23 mouse cellular contexts compared by ENCODE assay signal in genomic region chr9:46851336-46851735, GRCm38 (mm10).
DNase-seq lines count a peak whose midpoint lies in the region; ATAC-seq and TF ChIP-seq lines count a peak whose summit lies in the region.
"Had no signal": no experiment of that assay in that cellular context is flagged by ENCODE, and none has a peak within 500 bp of the region (broad histone marks: within the 10 kb centered on the region; RNA-seq: fewer than 3 reads in every experiment).

No protein-coding gene starts in this region.

- H3K9me3 ChIP-seq in hindbrain, postnatal 0 days (ENCODE audit: low read length): no peaks in the 10 kb centered on the region
- H3K9me3 ChIP-seq in hindbrain, embryonic 13.5 days: no peaks in the 10 kb centered on the region
- no peaks in the 10 kb centered on the region for H3K9me3 ChIP-seq in midbrain, postnatal 0 days (ENCODE audit: low read length)
- no peaks in the 10 kb centered on the region for H3K9me3 ChIP-seq in midbrain, embryonic 10.5 days (replicated peaks)
- H3K9me3 ChIP-seq: embryonic facial prominence, embryonic 10.5 days; embryonic facial prominence, embryonic 13.5 days; forebrain, embryonic 12.5 days; forebrain, embryonic 15.5 days; hindbrain, embryonic 12.5 days had no signal

- no peak overlapping the region for H3K27ac ChIP-seq in hindbrain, postnatal 0 days
- no peak overlapping the region for H3K27ac ChIP-seq in hindbrain, embryonic 13.5 days
- H3K27ac ChIP-seq in midbrain, postnatal 0 days (ENCODE audit: low read depth, low read length): no peak overlapping the region
- H3K27ac ChIP-seq in midbrain, embryonic 10.5 days (replicated peaks): no peak overlapping the region
- H3K27ac ChIP-seq: embryonic facial prominence, embryonic 10.5 days; embryonic facial prominence, embryonic 13.5 days; forebrain, embryonic 12.5 days; forebrain, embryonic 15.5 days; heart, adult 2 months; hindbrain, embryonic 12.5 days had no signal

- no peak for TF ChIP-seq CTCF in hindbrain, postnatal 0 days (IDR thresholded peaks at IDR 0.05; ENCODE audit: low read depth)
- TF ChIP-seq CTCF in midbrain, postnatal 0 days (IDR thresholded peaks at IDR 0.05): peak; percentile 21; the same call in 1 of the 2 replicates
- no peak for TF ChIP-seq CTCF in brain, embryonic 14.5 days (IDR thresholded peaks at IDR 0.05; ENCODE audit: borderline replicate concordance, extremely low read depth, insufficient read depth, insufficient read length)

- H3K4me2 ChIP-seq in hindbrain, postnatal 0 days (ENCODE audit: low read depth, low read length): no peak overlapping the region
- H3K4me2 ChIP-seq in hindbrain, embryonic 13.5 days: no peak overlapping the region
- no peak overlapping the region for H3K4me2 ChIP-seq in midbrain, postnatal 0 days (ENCODE audit: low read depth, low read length, poor library complexity, severe bottlenecking)
- H3K4me2 ChIP-seq: embryonic facial prominence, embryonic 13.5 days; forebrain, embryonic 12.5 days; forebrain, embryonic 15.5 days; heart, embryonic 11.5 days; hindbrain, embryonic 12.5 days had no signal

- no peak overlapping the region for H3K9ac ChIP-seq in hindbrain, postnatal 0 days (replicated peaks; ENCODE audit: low read length)
- H3K9ac ChIP-seq in hindbrain, embryonic 13.5 days: no peak overlapping the region
- H3K9ac ChIP-seq in midbrain, postnatal 0 days (replicated peaks; ENCODE audit: low read length, poor library complexity, severe bottlenecking): no peak overlapping the region
- H3K9ac ChIP-seq: embryonic facial prominence, embryonic 13.5 days; forebrain, embryonic 12.5 days; forebrain, embryonic 15.5 days; hindbrain, embryonic 12.5 days had no signal

- TF ChIP-seq POLR2A in brain, embryonic 14.5 days (IDR thresholded peaks at IDR 0.05; ENCODE audit: borderline replicate concordance, extremely low read depth, insufficient read depth, insufficient read length, poor library complexity, severe bottlenecking): no peak

- H3K27me3 ChIP-seq in hindbrain, postnatal 0 days (ENCODE audit: insufficient read depth, low read length): no peaks in the 10 kb centered on the region
- H3K27me3 ChIP-seq in hindbrain, embryonic 13.5 days: peaks cover 5% of the 10 kb centered on the region; the same call in 1 of the 2 replicates
- no peaks in the 10 kb centered on the region for H3K27me3 ChIP-seq in midbrain, postnatal 0 days (ENCODE audit: insufficient read depth, low read length)
- peaks cover 3% of the 10 kb centered on the region; the same call in 1 of the 2 replicates for H3K27me3 ChIP-seq in midbrain, embryonic 10.5 days (ENCODE audit: low read depth, poor library complexity, severe bottlenecking)
- H3K27me3 ChIP-seq: embryonic facial prominence, embryonic 13.5 days; forebrain, embryonic 15.5 days; hindbrain, embryonic 12.5 days had no signal

- H3K36me3 ChIP-seq in hindbrain, postnatal 0 days (ENCODE audit: insufficient read depth, low read length): no peaks in the 10 kb centered on the region
- no peaks in the 10 kb centered on the region for H3K36me3 ChIP-seq in hindbrain, embryonic 13.5 days
- H3K36me3 ChIP-seq in midbrain, postnatal 0 days (ENCODE audit: insufficient read depth, low read length): no peaks in the 10 kb centered on the region
- H3K36me3 ChIP-seq in midbrain, embryonic 10.5 days: no peaks in the 10 kb centered on the region
- H3K36me3 ChIP-seq: embryonic facial prominence, embryonic 10.5 days; embryonic facial prominence, embryonic 13.5 days; forebrain, embryonic 12.5 days; forebrain, embryonic 15.5 days; hindbrain, embryonic 12.5 days had no signal

- peak; percentile 44 for DNase-seq in hindbrain, postnatal 0 days (ENCODE audit: low spot score)
- DNase-seq in midbrain, postnatal 0 days (ENCODE audit: low spot score): peak; percentile 51
- no peak for DNase-seq in midbrain, embryonic 10.5 days (ENCODE audit: low spot score)
- peak; percentile 40 for DNase-seq in brain, embryonic 14.5 days (ENCODE audit: low read depth)
- DNase-seq in right cerebral cortex, postnatal 4 days: no peak
- DNase-seq: adrenal gland, adult 2 months; adrenal gland, postnatal 14 days; cerebellum, adult 11-12 months; cerebellum, adult 8-10 months; cerebellum, postnatal 10 days; cerebellum, postnatal 36 days; embryo, embryonic 11 days; gastrocnemius, postnatal 25 days; heart, adult 2 months had no signal

- no peak overlapping the region for H3K4me3 ChIP-seq in hindbrain, postnatal 0 days (ENCODE audit: low read length)
- no peak overlapping the region for H3K4me3 ChIP-seq in hindbrain, embryonic 13.5 days
- H3K4me3 ChIP-seq in midbrain, postnatal 0 days (ENCODE audit: low read depth, low read length): no peak overlapping the region
- H3K4me3 ChIP-seq in midbrain, embryonic 10.5 days: no peak overlapping the region
- H3K4me3 ChIP-seq: embryonic facial prominence, embryonic 10.5 days; embryonic facial prominence, embryonic 13.5 days; erythroblast, embryonic 14.5 days; forebrain, embryonic 12.5 days; forebrain, embryonic 15.5 days; heart, adult 2 months; hindbrain, embryonic 12.5 days had no signal

- ATAC-seq in hindbrain, postnatal 0 days: no peak
- no peak for ATAC-seq in hindbrain, embryonic 13.5 days (ENCODE audit: low FRiP score)
- no peak for ATAC-seq in midbrain, postnatal 0 days (ENCODE audit: low FRiP score)
- ATAC-seq: CD4-positive, CD25-positive, alpha-beta regulatory T cell, adult 4 months; forebrain, embryonic 15.5 days had no signal

- 47% methylated on average over 10 of the region's 10 CpGs for WGBS in hindbrain, postnatal 0 days
- 73% methylated on average over 10 of the region's 10 CpGs for WGBS in hindbrain, embryonic 13.5 days
- WGBS in midbrain, postnatal 0 days: 31% methylated on average over 10 of the region's 10 CpGs
- 59% methylated on average over 10 of the region's 10 CpGs for WGBS in midbrain, embryonic 10.5 days

- no peaks in the 10 kb centered on the region for H3K4me1 ChIP-seq in hindbrain, postnatal 0 days (ENCODE audit: insufficient read depth, low read length)
- no peaks in the 10 kb centered on the region for H3K4me1 ChIP-seq in hindbrain, embryonic 13.5 days (replicated peaks)
- peaks cover 2% of the 10 kb centered on the region; the same call in 1 of the 2 replicates for H3K4me1 ChIP-seq in midbrain, postnatal 0 days (ENCODE audit: insufficient read depth, low read length)
- H3K4me1 ChIP-seq in midbrain, embryonic 10.5 days: peaks cover 24% of the 10 kb centered on the region
- H3K4me1 ChIP-seq: embryonic facial prominence, embryonic 13.5 days; forebrain, embryonic 12.5 days; forebrain, embryonic 15.5 days; hindbrain, embryonic 12.5 days had no signal

Comparison
In these comparisons a context has a peak if more than half of its experiments do, and no peak if none do; other contexts are left out.
1. DNase-seq: peak in hindbrain, postnatal 0 days (single experiment), midbrain, postnatal 0 days (single experiment) and brain, embryonic 14.5 days (single experiment); none in midbrain, embryonic 10.5 days (single experiment) and right cerebral cortex, postnatal 4 days (single experiment).